Mouse (Mus musculus): ENCODE measurements around the gene Ubl3. TPM values are rescaled to one million over a fixed set of nuclear protein-coding genes. Genes with fewer than 3 reads are reported as not detected.

Ubl3 gene
- polyA plus RNA-seq, 1 experiment from 2014 or later: 81.3 TPM

GRCm38 (mm10) chr5:148481745-148482144 is 70.8 kb downstream of the Ubl3 start:
- Histone ChIP-seq H3K4me1 (ENCODE audit: control insufficient read depth in 2 of 2, insufficient read depth in 2 of 2, low read length in 2 of 2) (no peaks in the 10 kb centered on the region; a peak in 1 of 4 replicates), H3K9me3 (ENCODE audit: control insufficient read depth, low read length) (no peaks in the 10 kb centered on the region), H3K4me3 (ENCODE audit: control insufficient read depth in 1 of 2, insufficient read depth in 1 of 2, low read depth in 1 of 2, low read length in 2 of 2) (no peak overlapping the region), H3K27ac (replicated peaks in 1 of 2; ENCODE audit: control insufficient read depth in 1 of 2, insufficient read depth in 1 of 2, low read depth in 2 of 2, low read length in 2 of 2) (no peak overlapping the region), H3K9ac (ENCODE audit: low read length) (no peak overlapping the region), H3K4me2 (ENCODE audit: low read length) (no peak overlapping the region), H3K36me3 (ENCODE audit: control insufficient read depth, insufficient read depth, low read length) (no peaks in the 10 kb centered on the region), H3K27me3 (ENCODE audit: control insufficient read depth, insufficient read depth, low read length) (no peaks in the 10 kb centered on the region)
- WGBS: 69% methylated on average over 3 of the region's 3 CpGs
- ATAC-seq (ENCODE audit: insufficient number of reproducible peaks, insufficient read depth, low FRiP score, low read depth): no peak

GRCm38 (mm10) chr5:148474346-148474745 is 78.2 kb downstream of the Ubl3 start:
- Histone ChIP-seq H3K9me3 (ENCODE audit: control insufficient read depth, low read length) (no peaks in the 10 kb centered on the region), H3K4me2 (ENCODE audit: low read length) (no peak overlapping the region), H3K4me1 (ENCODE audit: control insufficient read depth in 2 of 2, insufficient read depth in 2 of 2, low read length in 2 of 2) (peaks cover 0 to 2% of the 10 kb centered on the region in 2 experiments; a peak in 1 of 4 replicates), H3K27me3 (ENCODE audit: control insufficient read depth, insufficient read depth, low read length) (no peaks in the 10 kb centered on the region), H3K36me3 (ENCODE audit: control insufficient read depth, insufficient read depth, low read length) (no peaks in the 10 kb centered on the region), H3K4me3 (ENCODE audit: control insufficient read depth in 1 of 2, insufficient read depth in 1 of 2, low read depth in 1 of 2, low read length in 2 of 2) (no peak overlapping the region), H3K9ac (ENCODE audit: low read length) (no peak overlapping the region), H3K27ac (replicated peaks in 1 of 2; ENCODE audit: control insufficient read depth in 1 of 2, insufficient read depth in 1 of 2, low read depth in 2 of 2, low read length in 2 of 2) (no peak overlapping the region)
- WGBS: 69% methylated on average over 7 of the region's 7 CpGs
- ATAC-seq (ENCODE audit: insufficient number of reproducible peaks, insufficient read depth, low FRiP score, low read depth): no peak

- no peaks in the 10 kb centered on the region for H3K36me3 ChIP-seq (ENCODE audit: control insufficient read depth, insufficient read depth, low read length)
- no peaks in the 10 kb centered on the region for H3K9me3 ChIP-seq (ENCODE audit: control insufficient read depth, low read length)
- H3K27ac ChIP-seq (replicated peaks in 1 of 2; ENCODE audit: control insufficient read depth in 1 of 2, insufficient read depth in 1 of 2, low read depth in 2 of 2, low read length in 2 of 2): no peak overlapping the region
- WGBS: 51% methylated on average over 14 of the region's 14 CpGs
- H3K4me1 ChIP-seq (ENCODE audit: control insufficient read depth in 2 of 2, insufficient read depth in 2 of 2, low read length in 2 of 2): no peaks in the 10 kb centered on the region
- no peaks in the 10 kb centered on the region for H3K27me3 ChIP-seq (ENCODE audit: control insufficient read depth, insufficient read depth, low read length)
- no peak for ATAC-seq (ENCODE audit: insufficient number of reproducible peaks, insufficient read depth, low FRiP score, low read depth)
- H3K4me2 ChIP-seq (ENCODE audit: low read length): no peak overlapping the region
- H3K9ac ChIP-seq (ENCODE audit: low read length): no peak overlapping the region
- no peak overlapping the region for H3K4me3 ChIP-seq (ENCODE audit: control insufficient read depth in 1 of 2, insufficient read depth in 1 of 2, low read depth in 1 of 2, low read length in 2 of 2)
These were observed 83.8 kb downstream of the Ubl3 start for GRCm38 (mm10) chr5:148468626-148469441.

- 47% methylated on average over 8 of the region's 8 CpGs for WGBS
- no peak for ATAC-seq (ENCODE audit: insufficient number of reproducible peaks, insufficient read depth, low FRiP score, low read depth)
- H3K9ac ChIP-seq (ENCODE audit: low read length): no peak overlapping the region
- H3K4me3 ChIP-seq (ENCODE audit: control insufficient read depth in 1 of 2, insufficient read depth in 1 of 2, low read depth in 1 of 2, low read length in 2 of 2): no peak overlapping the region
- H3K27ac ChIP-seq (replicated peaks in 1 of 2; ENCODE audit: control insufficient read depth in 1 of 2, insufficient read depth in 1 of 2, low read depth in 2 of 2, low read length in 2 of 2): no peak overlapping the region
- H3K27me3 ChIP-seq (ENCODE audit: control insufficient read depth, insufficient read depth, low read length): no peaks in the 10 kb centered on the region
- H3K4me2 ChIP-seq (ENCODE audit: low read length): no peak overlapping the region
- no peaks in the 10 kb centered on the region for H3K9me3 ChIP-seq (ENCODE audit: control insufficient read depth, low read length)
- no peaks in the 10 kb centered on the region for H3K4me1 ChIP-seq (ENCODE audit: control insufficient read depth in 2 of 2, insufficient read depth in 2 of 2, low read length in 2 of 2)
- H3K36me3 ChIP-seq (ENCODE audit: control insufficient read depth, insufficient read depth, low read length): no peaks in the 10 kb centered on the region
These were observed 85.5 kb downstream of the Ubl3 start for GRCm38 (mm10) chr5:148466933-148467607.

GRCm38 (mm10) chr5:148466116-148466515 is 86.5 kb downstream of the Ubl3 start:
- no peak for ATAC-seq (ENCODE audit: insufficient number of reproducible peaks, insufficient read depth, low FRiP score, low read depth)
- 73% methylated on average over 5 of the region's 5 CpGs for WGBS
- H3K27ac ChIP-seq (replicated peaks in 1 of 2; ENCODE audit: control insufficient read depth in 1 of 2, insufficient read depth in 1 of 2, low read depth in 2 of 2, low read length in 2 of 2): no peak overlapping the region

GRCm38 (mm10) chr5:148465091-148465490 is 87.5 kb downstream of the Ubl3 start:
- ATAC-seq (ENCODE audit: insufficient number of reproducible peaks, insufficient read depth, low FRiP score, low read depth): no peak

More at GRCm38 (mm10) chr5:148466116-148466515, 86.5 kb downstream of the Ubl3 start:
- Histone ChIP-seq H3K4me2 (ENCODE audit: low read length) (no peak overlapping the region), H3K9ac (ENCODE audit: low read length) (no peak overlapping the region), H3K27me3 (ENCODE audit: control insufficient read depth, insufficient read depth, low read length) (no peaks in the 10 kb centered on the region), H3K36me3 (ENCODE audit: control insufficient read depth, insufficient read depth, low read length) (no peaks in the 10 kb centered on the region), H3K4me1 (ENCODE audit: control insufficient read depth in 2 of 2, insufficient read depth in 2 of 2, low read length in 2 of 2) (no peaks in the 10 kb centered on the region), H3K4me3 (ENCODE audit: control insufficient read depth in 1 of 2, insufficient read depth in 1 of 2, low read depth in 1 of 2, low read length in 2 of 2) (no peak overlapping the region), H3K9me3 (ENCODE audit: control insufficient read depth, low read length) (peaks cover under 1% of the 10 kb centered on the region; the same call in 1 of the 2 replicates)

GRCm38 (mm10) chr5:148464489-148464888 is 88.1 kb downstream of the Ubl3 start:
- Histone ChIP-seq H3K4me3 (ENCODE audit: control insufficient read depth in 1 of 2, insufficient read depth in 1 of 2, low read depth in 1 of 2, low read length in 2 of 2) (no peak overlapping the region), H3K27ac (replicated peaks in 1 of 2; ENCODE audit: control insufficient read depth in 1 of 2, insufficient read depth in 1 of 2, low read depth in 2 of 2, low read length in 2 of 2) (no peak overlapping the region), H3K9me3 (ENCODE audit: control insufficient read depth, low read length) (peaks cover 5% of the 10 kb centered on the region), H3K9ac (ENCODE audit: low read length) (no peak overlapping the region), H3K4me1 (ENCODE audit: control insufficient read depth in 2 of 2, insufficient read depth in 2 of 2, low read length in 2 of 2) (no peaks in the 10 kb centered on the region), H3K27me3 (ENCODE audit: control insufficient read depth, insufficient read depth, low read length) (no peaks in the 10 kb centered on the region), H3K4me2 (ENCODE audit: low read length) (no peak overlapping the region), H3K36me3 (ENCODE audit: control insufficient read depth, insufficient read depth, low read length) (no peaks in the 10 kb centered on the region)
- 79% methylated on average over 7 of the region's 7 CpGs for WGBS
- ATAC-seq (ENCODE audit: insufficient number of reproducible peaks, insufficient read depth, low FRiP score, low read depth): no peak

More at GRCm38 (mm10) chr5:148465091-148465490, 87.5 kb downstream of the Ubl3 start:
- Histone ChIP-seq H3K9me3 (ENCODE audit: control insufficient read depth, low read length) (peaks cover 5% of the 10 kb centered on the region), H3K27me3 (ENCODE audit: control insufficient read depth, insufficient read depth, low read length) (no peaks in the 10 kb centered on the region), H3K36me3 (ENCODE audit: control insufficient read depth, insufficient read depth, low read length) (no peaks in the 10 kb centered on the region), H3K27ac (replicated peaks in 1 of 2; ENCODE audit: control insufficient read depth in 1 of 2, insufficient read depth in 1 of 2, low read depth in 2 of 2, low read length in 2 of 2) (no peak overlapping the region), H3K4me3 (ENCODE audit: control insufficient read depth in 1 of 2, insufficient read depth in 1 of 2, low read depth in 1 of 2, low read length in 2 of 2) (no peak overlapping the region), H3K4me1 (ENCODE audit: control insufficient read depth in 2 of 2, insufficient read depth in 2 of 2, low read length in 2 of 2) (no peaks in the 10 kb centered on the region), H3K4me2 (ENCODE audit: low read length) (no peak overlapping the region), H3K9ac (ENCODE audit: low read length) (no peak overlapping the region)
- WGBS: 88% methylated on average over 9 of the region's 9 CpGs

Data from heart, embryonic 14.5 days (tissue).